Mouse (Mus musculus) ES-CJ7 (cell line): ENCODE measurements around the gene Spdef.

Experiments used
- DNase-seq: peaks from one replicate; pipeline ENCODE4 v3.0.0; 2011; ENCODE audit warnings: low read depth, low spot score

The Spdef gene

GRCm38 (mm10) chr17:27725011-27725410 is 3.7 kb downstream of the Spdef start:
- no peak for DNase-seq

GRCm38 (mm10) chr17:27724327-27724726 is 4.4 kb downstream of the Spdef start:
- no peak for DNase-seq

- no peak for DNase-seq
Measured at GRCm38 (mm10) chr17:27721125-27721664, 7.6 kb downstream of the Spdef start.

GRCm38 (mm10) chr17:27720326-27720725 is 8.4 kb downstream of the Spdef start:
- no peak for DNase-seq

- DNase-seq, result no peak
Measured at GRCm38 (mm10) chr17:27719663-27720062, 9.1 kb downstream of the Spdef start.

GRCm38 (mm10) chr17:27718250-27718649 is 10.5 kb downstream of the Spdef start:
- peak; percentile 47 for DNase-seq

- peak; percentile 88 for DNase-seq
Measured at GRCm38 (mm10) chr17:27716804-27717203, 12.0 kb downstream of the Spdef start.

- no peak for DNase-seq
Measured at GRCm38 (mm10) chr17:27712832-27713231, 15.9 kb downstream of the Spdef start.

- DNase-seq, result no peak
Measured at GRCm38 (mm10) chr17:27709650-27710049, 19.1 kb downstream of the Spdef start.

GRCm38 (mm10) chr17:27707954-27708661 is 20.6 kb downstream of the Spdef start:
- peak; percentile 94 for DNase-seq

GRCm38 (mm10) chr17:27705661-27706060 is 23.1 kb downstream of the Spdef start:
- DNase-seq, result no peak

GRCm38 (mm10) chr17:27703961-27704621 is 24.7 kb downstream of the Spdef start:
- DNase-seq, result peak; percentile 97

GRCm38 (mm10) chr17:27702518-27702917 is 26.2 kb downstream of the Spdef start:
- peak; percentile 80 for DNase-seq

- DNase-seq, result no peak
Measured at GRCm38 (mm10) chr17:27701856-27702255, 26.9 kb downstream of the Spdef start.

GRCm38 (mm10) chr17:27700812-27701211 is 27.9 kb downstream of the Spdef start:
- DNase-seq, result no peak

GRCm38 (mm10) chr17:27699641-27700244 is 29.0 kb downstream of the Spdef start:
- DNase-seq, result peak; percentile 72

GRCm38 (mm10) chr17:27690993-27691693 is 37.6 kb downstream of the Spdef start:
- no peak for DNase-seq

GRCm38 (mm10) chr17:27686395-27686794 is 42.4 kb downstream of the Spdef start:
- no peak for DNase-seq

- no peak for DNase-seq
Measured at GRCm38 (mm10) chr17:27685550-27685913, 43.2 kb downstream of the Spdef start.

GRCm38 (mm10) chr17:27684886-27685549 is 43.7 kb downstream of the Spdef start:
- DNase-seq, result peak; percentile 75
